Mouse (Mus musculus) liver, adult 2 months (tissue): ENCODE data around the gene Scube3.

Experiments used
- CTCF ChIP-seq: fragments of 200-500 bp; IDR thresholded peaks from 2 replicates; pipeline ENCODE4 v1.5.1; 2011; ENCODE audit warnings: low read depth, low read length, control low read depth
- POLR2A ChIP-seq: fragments of 200-500 bp; IDR thresholded peaks from 2 replicates; pipeline ENCODE4 v1.6.1; 2011; ENCODE audit warnings: low read length, control low read depth; ENCODE audit not compliant: insufficient read depth; ENCODE audit errors: extremely low read depth

GRCm38 (mm10) chr17:28207591-28208313 lies 65.8 kb downstream of the Scube3 start, which contains the start of gene Def6:
- TF ChIP-seq CTCF = peak; percentile 64
- 0 out of 2 replicates have a peak, but pooled peaks have one; percentile 15 for TF ChIP-seq POLR2A
